Mouse (Mus musculus) small intestine, adult 2 months (tissue): ENCODE results near the gene Mmp23. TPM values are rescaled to one million over a fixed set of nuclear protein-coding genes. Genes with fewer than 3 reads are reported as not detected.
A peak's percentile ranks its signal among the peaks of the same experiment; 100 is the strongest.

ENCODE experiments used
- H3K27ac ChIP-seq: fragments of 200-500 bp; 2 replicates; pipeline ENCODE4 v1.5.1; 2012; ENCODE audit warnings: low read depth, low read length, control low read depth, inconsistent platforms; ENCODE audit not compliant: insufficient read depth
- H3K27me3 ChIP-seq: fragments of 200-500 bp; 2 replicates; pipeline ENCODE4 v1.6.1; 2012; ENCODE audit warnings: mild to moderate bottlenecking, moderate library complexity, low read length, inconsistent platforms; ENCODE audit not compliant: control insufficient read depth, insufficient read depth
- H3K36me3 ChIP-seq: fragments of 200-500 bp; 2 replicates; pipeline ENCODE4 v1.6.1; 2012; ENCODE audit warnings: mild to moderate bottlenecking, low read length, control low read depth, inconsistent platforms; ENCODE audit not compliant: control insufficient read depth, insufficient read depth
- H3K4me1 ChIP-seq: fragments of 200-500 bp; 2 replicates; pipeline ENCODE4 v1.6.1; 2012; ENCODE audit warnings: low read length, inconsistent platforms, mixed read lengths; ENCODE audit not compliant: control insufficient read depth, insufficient read depth, insufficient read length
- H3K4me3 ChIP-seq: fragments of 200-500 bp; 2 replicates; pipeline ENCODE4 v1.5.1; 2012; ENCODE audit warnings: low read depth, mild to moderate bottlenecking, control low read depth, inconsistent platforms, low read length, moderate library complexity
- CTCF ChIP-seq: fragments of 200-500 bp; IDR thresholded peaks from 2 replicates; pipeline ENCODE4 v1.5.1; 2012; ENCODE audit warnings: low read depth, mild to moderate bottlenecking, control low read depth, inconsistent platforms, low read length, moderate library complexity, mixed read lengths; ENCODE audit not compliant: insufficient replicate concordance, insufficient read length; ENCODE audit errors: extremely low read depth
- POLR2A ChIP-seq: fragments of 200-500 bp; IDR thresholded peaks from 2 replicates; pipeline ENCODE4 v1.6.1; 2012; ENCODE audit warnings: low read depth, mild to moderate bottlenecking, control low read depth, inconsistent platforms, low read length, moderate library complexity
- WGBS: fragments of 180-500 bp; shearing (Covaris S2); methylation state at CpG from one replicate; pipeline ENCODE4 v1.1.7; 2018; 5-methylcytosine and 5-hydroxymethylcytosine counted together
- polyA plus RNA-seq: library from polyadenylated mRNA; depleted of rRNA; stranded (reverse); fragments of >200 nt; gene quantifications from 2 replicates; pipeline ENCODE4 v1.2.3, GENCODE M21; 2012; rRNA removed

Gene Mmp23
- polyA plus RNA-seq, 1 experiment: 32.6 TPM

DNA sequence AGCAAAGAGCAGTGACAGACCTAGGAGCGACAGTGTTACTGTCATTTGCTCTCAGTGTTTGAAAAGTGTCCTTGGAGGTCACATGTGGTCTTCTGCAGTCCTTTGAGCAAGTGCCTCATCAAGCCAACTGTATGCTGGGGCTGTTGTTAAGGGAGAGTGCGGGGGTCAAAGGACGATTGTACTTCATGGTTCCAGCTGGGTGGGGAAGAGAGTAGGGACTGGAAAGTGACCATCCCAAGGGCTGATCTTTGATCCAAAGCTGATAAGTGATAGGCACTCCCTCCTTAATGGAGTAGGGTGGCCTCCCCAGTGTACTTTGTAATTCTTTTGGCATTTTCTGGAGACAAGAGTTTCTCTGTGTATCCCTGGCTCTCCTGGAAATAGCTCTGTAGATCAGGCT is 41.3 kb downstream of the Mmp23 start:
- Histone ChIP-seq H3K4me3 (no peak overlapping the region), H3K27me3 (no peaks in the 10 kb centered on the region), H3K27ac (peak overlapping the region; percentile 98), H3K36me3 (peaks cover 50% of the 10 kb centered on the region), H3K4me1 (peaks cover 23% of the 10 kb centered on the region; the same call in 1 of the 2 replicates)
- no peak for TF ChIP-seq POLR2A
- no peak for TF ChIP-seq CTCF
- 54% methylated on average over 3 of the region's 3 CpGs for WGBS

DNA sequence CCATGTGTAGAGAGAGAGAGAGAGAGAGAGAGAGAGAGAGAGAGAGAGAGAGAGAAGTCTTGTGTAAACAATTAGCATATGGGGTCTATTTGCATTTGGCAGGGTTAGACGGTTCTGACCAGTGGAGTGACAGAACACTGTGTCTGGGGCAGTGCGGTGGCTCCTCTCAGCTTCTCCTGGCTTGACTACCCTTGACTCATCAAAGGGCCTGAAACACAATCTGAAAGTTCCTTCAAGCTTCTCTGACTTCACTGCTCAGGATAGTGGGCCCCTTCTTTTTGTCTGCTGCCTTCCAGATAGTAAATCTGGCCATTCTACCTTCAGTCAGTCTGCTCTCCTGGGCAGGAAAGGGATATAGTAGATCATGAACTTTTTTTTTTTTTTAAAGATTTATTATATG is 46.4 kb downstream of the Mmp23 start:
- WGBS: 60% methylated on average over 2 of the region's 2 CpGs
- Histone ChIP-seq H3K4me1 (peaks cover 11% of the 10 kb centered on the region; the same call in 1 of the 2 replicates), H3K27me3 (no peaks in the 10 kb centered on the region), H3K27ac (no peak overlapping the region), H3K4me3 (no peak overlapping the region), H3K36me3 (peaks cover 19% of the 10 kb centered on the region)
- TF ChIP-seq POLR2A: no peak
- no peak for TF ChIP-seq CTCF

DNA sequence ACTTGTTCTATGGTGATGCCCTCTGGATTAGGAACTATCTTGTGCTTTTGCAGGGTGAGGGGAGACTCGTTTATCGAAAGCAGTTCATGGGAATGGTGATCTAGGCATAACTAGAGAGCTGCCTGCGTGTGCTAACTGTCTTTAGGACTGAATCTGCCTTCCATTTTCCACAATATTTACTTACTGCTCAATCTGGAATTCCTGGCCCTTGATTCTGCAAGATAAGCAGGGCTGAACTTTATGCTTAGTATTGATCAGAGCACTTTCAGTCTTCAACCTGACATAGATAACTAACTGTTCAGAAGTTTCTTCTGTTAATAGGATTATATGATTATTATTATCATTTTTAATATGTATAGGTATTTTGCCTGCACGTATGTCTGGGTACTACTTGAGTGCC is 48.1 kb downstream of the Mmp23 start:
- Histone ChIP-seq H3K27ac (peak overlapping the region; percentile 72; the same call in 1 of the 2 replicates), H3K4me3 (no peak overlapping the region), H3K4me1 (peaks cover 3% of the 10 kb centered on the region; the same call in 1 of the 2 replicates), H3K36me3 (peaks cover 10% of the 10 kb centered on the region), H3K27me3 (no peaks in the 10 kb centered on the region)
- WGBS: 69% methylated on average over 4 of the region's 4 CpGs
- no peak for TF ChIP-seq POLR2A
- no peak for TF ChIP-seq CTCF

DNA sequence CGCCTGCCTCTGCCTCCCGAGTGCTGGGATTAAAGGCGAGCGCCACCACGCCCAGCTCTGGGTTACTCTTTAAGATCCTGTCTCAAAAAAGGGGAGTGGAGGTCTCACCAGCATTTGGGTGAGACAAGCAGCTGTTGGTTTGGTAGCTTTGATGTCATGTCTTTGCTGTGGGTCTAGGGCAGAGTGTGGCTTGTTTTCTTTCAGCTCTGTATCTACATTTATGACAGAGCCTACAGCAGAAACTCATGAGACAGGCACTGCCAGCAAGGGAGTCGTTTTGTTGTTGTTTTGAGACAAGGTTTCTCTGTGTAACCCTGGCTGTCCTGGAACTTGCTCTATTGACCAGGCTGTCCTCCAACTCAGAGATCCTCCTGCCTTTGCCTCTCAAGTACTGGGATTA is 49.4 kb downstream of the Mmp23 start:
- Histone ChIP-seq H3K27ac (no peak overlapping the region; the same call in 1 of the 2 replicates), H3K4me1 (peaks cover 2% of the 10 kb centered on the region; the same call in 1 of the 2 replicates), H3K4me3 (no peak overlapping the region), H3K36me3 (peaks cover 6% of the 10 kb centered on the region; the same call in 1 of the 2 replicates), H3K27me3 (no peaks in the 10 kb centered on the region)
- WGBS: 80% methylated on average over 6 of the region's 6 CpGs
- no peak for TF ChIP-seq CTCF
- no peak for TF ChIP-seq POLR2A

DNA sequence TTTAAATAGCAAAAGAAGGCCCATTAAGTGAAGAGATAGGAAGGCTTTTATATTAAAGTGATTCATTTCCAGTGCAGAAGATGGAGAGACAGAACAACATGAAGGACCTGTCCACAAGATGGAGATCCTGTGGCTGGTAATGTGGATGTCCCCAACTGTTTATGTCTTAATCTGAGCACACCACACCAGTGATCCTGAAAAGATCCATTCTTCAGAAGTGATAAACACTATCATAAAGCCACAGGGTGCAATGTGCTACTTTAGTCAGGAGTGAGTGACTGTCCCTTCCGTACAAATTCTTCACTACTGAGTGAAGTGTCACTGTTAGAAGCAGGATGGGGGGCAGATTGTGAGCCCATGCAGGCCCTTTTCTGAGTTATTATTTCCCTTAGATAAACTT is 50.4 kb downstream of the Mmp23 start:
- Histone ChIP-seq H3K27me3 (no peaks in the 10 kb centered on the region), H3K4me1 (peaks cover 2% of the 10 kb centered on the region; the same call in 1 of the 2 replicates), H3K36me3 (peaks cover 6% of the 10 kb centered on the region; the same call in 1 of the 2 replicates), H3K27ac (no peak overlapping the region), H3K4me3 (no peak overlapping the region)
- 63% methylated on average over 1 of the region's 1 CpGs for WGBS
- no peak for TF ChIP-seq POLR2A

DNA sequence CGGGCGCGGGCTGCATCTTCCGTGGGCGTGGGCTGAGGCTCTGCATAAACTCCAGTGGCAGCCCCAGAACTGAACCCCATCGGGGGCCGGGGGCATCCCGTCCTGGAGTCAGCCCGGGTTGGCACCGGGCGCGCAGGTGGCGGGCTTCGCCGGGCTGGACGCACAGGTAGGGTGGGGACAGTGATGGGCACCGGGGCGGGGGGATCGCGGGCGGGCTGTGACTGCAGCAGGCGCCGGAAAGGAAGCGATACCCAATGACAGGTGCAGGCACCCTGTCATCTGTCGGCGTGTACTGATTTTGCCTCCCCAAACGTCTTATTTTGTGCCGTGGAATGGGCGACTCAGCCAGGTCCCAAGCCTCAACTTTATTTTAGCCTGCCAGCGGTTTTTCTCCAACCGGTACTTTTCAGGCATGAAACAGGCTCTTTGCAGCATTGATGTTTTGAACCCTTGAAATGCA is 51.2 kb downstream of the Mmp23 start:
- 1% methylated on average over 31 of the region's 31 CpGs for WGBS
- H3K36me3 ChIP-seq: peaks cover 6% of the 10 kb centered on the region; the same call in 1 of the 2 replicates
- H3K4me3 ChIP-seq: peak overlapping the region; percentile 90
- no peaks in the 10 kb centered on the region for H3K27me3 ChIP-seq
- TF ChIP-seq CTCF (no peak), POLR2A (no peak; the same call in 1 of the 2 replicates)
- H3K4me1 ChIP-seq: peaks cover 2% of the 10 kb centered on the region; the same call in 1 of the 2 replicates
- peak overlapping the region; percentile 55 for H3K27ac ChIP-seq

DNA sequence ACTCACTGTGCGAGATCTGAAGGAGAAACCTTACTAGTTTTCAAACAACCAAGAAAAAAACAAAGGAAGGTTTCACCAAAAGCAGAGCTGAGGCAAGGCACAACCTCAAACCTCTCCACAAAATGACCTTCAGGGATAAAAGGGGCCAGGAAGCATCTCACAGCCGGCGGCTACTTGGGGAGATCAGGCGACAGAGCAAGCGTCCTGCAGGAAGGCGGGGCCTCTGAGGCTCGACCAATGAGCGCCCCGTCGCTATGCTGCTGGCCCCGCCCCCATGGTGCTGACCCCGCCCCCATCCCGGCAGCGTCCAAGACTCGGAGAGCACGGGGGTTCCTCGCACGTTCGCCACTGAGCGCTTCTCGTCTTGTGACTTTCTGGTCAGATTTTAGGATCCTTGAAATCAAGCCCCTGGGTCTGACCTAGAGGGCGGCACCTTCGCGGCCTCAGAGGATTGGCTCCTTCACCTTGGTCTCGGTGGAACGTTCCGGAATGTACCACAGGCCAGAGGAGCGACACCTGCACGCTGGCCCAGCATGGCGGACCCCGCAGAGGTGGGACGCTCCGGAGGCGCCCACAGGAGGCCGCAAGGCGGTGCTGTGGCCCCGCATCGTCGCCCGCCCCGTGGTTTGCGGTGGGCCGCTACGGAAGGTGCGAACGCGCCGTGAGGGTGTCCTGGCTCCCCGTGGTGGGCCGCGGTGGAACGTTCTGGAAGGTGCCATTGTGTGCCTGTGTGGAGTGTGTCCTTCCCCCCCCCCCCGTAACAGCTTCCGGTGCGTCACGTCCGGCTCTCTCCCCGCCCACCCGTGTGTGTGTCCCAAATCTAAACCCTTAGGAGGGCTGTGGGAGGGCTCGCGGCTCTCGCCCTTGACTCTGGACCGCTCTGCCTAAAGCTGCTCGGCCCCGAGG is 51.8 kb downstream of the Mmp23 start, which contains the start of gene Slc35e2:
TSS of gene Slc35e2 (plus strand) at position 326 of the 906 bp plus-strand sequence.
- 0 out of 2 replicates have a peak, but pooled peaks cover 2% of the 10 kb centered on the region for H3K4me1 ChIP-seq
- H3K36me3 ChIP-seq: peaks cover 6% of the 10 kb centered on the region; the same call in 1 of the 2 replicates
- H3K27me3 ChIP-seq: no peaks in the 10 kb centered on the region
- H3K4me3 ChIP-seq: peak within 1 kb of the TSS; percentile 90
- WGBS: under 1% methylated on average over 65 of the region's 65 CpGs
- peak within 1 kb of the TSS; percentile 94 for H3K27ac ChIP-seq
- TF ChIP-seq CTCF (no peak), POLR2A (peak; percentile 74; the same call in 1 of the 2 replicates)

Other genes with a start within 250 kb of the Mmp23 start
- gene Cfap74, start 244.2 kb downstream of the Mmp23 start, polyA plus RNA-seq: 0.11 and 1.4 TPM in 2 replicates
- gene Tmem52, start 184.3 kb downstream of the Mmp23 start, polyA plus RNA-seq: 0.69 and 2.1 TPM in 2 replicates
- 690 and 1,603 TPM in 2 replicates for gene Gnb1, start 162.0 kb downstream of the Mmp23 start, polyA plus RNA-seq
- gene Nadk, start 91.0 kb downstream of the Mmp23 start, polyA plus RNA-seq: 76.8 and 135 TPM in 2 replicates
- 14.2 and 20.1 TPM in 2 replicates for gene Slc35e2, start 52.0 kb downstream of the Mmp23 start, polyA plus RNA-seq
- 24.6 and 51.4 TPM in 2 replicates for gene Cdk11b, start 28.5 kb downstream of the Mmp23 start, polyA plus RNA-seq
- gene Gm10563, start 8.0 kb downstream of the Mmp23 start, polyA plus RNA-seq: not detected in 2 replicates
- 46.3 and 85.4 TPM in 2 replicates for gene Mib2, start 15.8 kb upstream of the Mmp23 start, polyA plus RNA-seq
- gene Fndc10, start 41.0 kb upstream of the Mmp23 start, polyA plus RNA-seq: 12.5 and 24.0 TPM in 2 replicates
- gene Ssu72, start 51.4 kb upstream of the Mmp23 start, polyA plus RNA-seq: 87.2 and 140 TPM in 2 replicates
- gene Tmem240, start 81.4 kb upstream of the Mmp23 start, polyA plus RNA-seq: 0.53 and 0.80 TPM in 2 replicates
- 57.3 and 65.5 TPM in 2 replicates for gene Atad3a, start 107.7 kb upstream of the Mmp23 start, polyA plus RNA-seq
- gene Vwa1, start 121.3 kb upstream of the Mmp23 start, polyA plus RNA-seq: 18.5 and 125 TPM in 2 replicates
- gene Tmem88b, start 132.5 kb upstream of the Mmp23 start, polyA plus RNA-seq: 0.63 and 2.6 TPM in 2 replicates
- gene Ankrd65, start 137.1 kb upstream of the Mmp23 start, polyA plus RNA-seq: not detected in 2 replicates
- 34.5 and 36.4 TPM in 2 replicates for gene Mrpl20, start 149.5 kb upstream of the Mmp23 start, polyA plus RNA-seq
- gene Ccnl2, start 159.1 kb upstream of the Mmp23 start, polyA plus RNA-seq: 20.5 and 31.3 TPM in 2 replicates
- gene Aurkaip1, start 177.9 kb upstream of the Mmp23 start, polyA plus RNA-seq: 113 and 159 TPM in 2 replicates
- gene Mxra8, start 186.3 kb upstream of the Mmp23 start, polyA plus RNA-seq: 67.9 and 98.1 TPM in 2 replicates
- 111 and 153 TPM in 2 replicates for gene Dvl1, start 194.0 kb upstream of the Mmp23 start, polyA plus RNA-seq
- gene Tas1r3, start 210.0 kb upstream of the Mmp23 start, polyA plus RNA-seq: 1.0 and 1.8 TPM in 2 replicates
- 65.7 and 69.1 TPM in 2 replicates for gene Cptp, start 216.1 kb upstream of the Mmp23 start, polyA plus RNA-seq
- 15.0 and 26.0 TPM in 2 replicates for gene Ints11, start 216.2 kb upstream of the Mmp23 start, polyA plus RNA-seq
- 25.2 and 30.8 TPM in 2 replicates for gene Pusl1, start 238.4 kb upstream of the Mmp23 start, polyA plus RNA-seq
- 11.1 and 15.9 TPM in 2 replicates for gene Acap3, start 238.4 kb upstream of the Mmp23 start, polyA plus RNA-seq